Mouse (Mus musculus) embryo, embryonic 9.5 days (tissue): ENCODE measurements around the gene Tnrc18.
A peak's percentile ranks its signal among the peaks of the same experiment; 100 is the strongest.

Experiments used
- DNase-seq: peaks from one replicate; pipeline ENCODE4 v3.0.0-alpha.2; 2017; ENCODE audit errors: extremely low spot score

The Tnrc18 gene

GRCm38 (mm10) chr5:142723520-142724133 is 93.8 kb downstream of the Tnrc18 start:
- DNase-seq: peak; percentile 74

- no peak for DNase-seq
Observed at GRCm38 (mm10) chr5:142719897-142720296, 97.6 kb downstream of the Tnrc18 start.

- no peak for DNase-seq
Observed at GRCm38 (mm10) chr5:142718486-142718885, 99.0 kb downstream of the Tnrc18 start.

GRCm38 (mm10) chr5:142718037-142718436 is 99.4 kb downstream of the Tnrc18 start:
- peak; percentile 81 for DNase-seq

- no peak for DNase-seq
Observed at GRCm38 (mm10) chr5:142716056-142716455, 101.4 kb downstream of the Tnrc18 start.

GRCm38 (mm10) chr5:142715059-142715458 is 102.4 kb downstream of the Tnrc18 start:
- no peak for DNase-seq

DNA sequence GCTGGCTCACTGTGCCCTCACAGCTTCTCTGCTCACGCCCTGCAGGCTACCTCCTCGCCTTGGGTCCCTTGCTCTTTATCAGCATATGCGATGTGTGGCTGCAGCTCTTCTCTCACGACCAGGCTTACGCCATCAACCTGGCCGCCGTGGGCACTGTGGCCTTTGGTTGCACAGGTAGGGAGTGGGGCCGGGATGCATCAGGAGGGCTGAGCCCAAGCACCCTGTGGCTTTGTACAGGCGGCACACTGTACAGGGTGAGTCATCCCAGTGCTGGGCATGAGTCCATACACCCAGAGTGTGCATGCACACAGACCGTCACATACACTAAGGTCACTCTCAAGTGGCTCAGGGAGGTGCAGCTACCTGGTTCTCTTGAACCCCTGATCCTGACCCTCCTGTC is 103.5 kb downstream of the Tnrc18 start:
- no peak for DNase-seq

GRCm38 (mm10) chr5:142712373-142712772 is 105.1 kb downstream of the Tnrc18 start:
- no peak for DNase-seq

- DNase-seq: no peak
Observed at GRCm38 (mm10) chr5:142709436-142709835, 108.0 kb downstream of the Tnrc18 start.

GRCm38 (mm10) chr5:142707709-142708108 is 109.8 kb downstream of the Tnrc18 start:
- no peak for DNase-seq

GRCm38 (mm10) chr5:142703569-142703968 is 113.9 kb downstream of the Tnrc18 start:
- DNase-seq: no peak

DNA sequence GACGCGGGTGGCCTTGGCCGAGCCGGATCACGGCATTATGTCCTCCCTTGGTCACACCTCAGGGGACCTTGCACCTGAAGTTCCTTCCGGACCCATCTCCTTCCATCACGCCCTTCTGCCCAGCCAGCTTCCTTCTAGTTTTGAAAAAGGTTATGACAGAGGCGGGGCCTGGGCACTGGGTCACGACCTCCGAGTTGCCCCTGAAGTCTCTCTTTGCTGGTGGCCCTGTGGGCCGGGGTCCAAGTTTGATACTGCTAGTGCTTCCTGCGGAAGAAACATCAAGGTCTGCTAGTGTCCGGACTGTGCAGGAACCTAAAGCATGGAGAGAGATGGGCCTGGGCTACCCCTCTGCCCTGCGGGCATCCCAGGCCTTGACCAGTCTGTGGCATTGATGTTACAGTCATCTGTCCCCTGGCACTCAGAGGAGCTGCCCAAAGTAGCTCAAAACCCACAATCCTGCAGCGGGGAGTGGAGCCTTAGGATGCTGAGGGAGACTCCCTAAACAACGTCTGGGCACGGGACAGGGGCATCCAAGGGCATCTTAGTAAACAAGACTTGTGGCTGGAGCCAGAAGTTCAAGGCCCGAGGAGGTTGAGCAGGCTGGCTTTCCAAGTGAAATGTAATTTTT is 114.8 kb downstream of the Tnrc18 start:
- DNase-seq: no peak

DNA sequence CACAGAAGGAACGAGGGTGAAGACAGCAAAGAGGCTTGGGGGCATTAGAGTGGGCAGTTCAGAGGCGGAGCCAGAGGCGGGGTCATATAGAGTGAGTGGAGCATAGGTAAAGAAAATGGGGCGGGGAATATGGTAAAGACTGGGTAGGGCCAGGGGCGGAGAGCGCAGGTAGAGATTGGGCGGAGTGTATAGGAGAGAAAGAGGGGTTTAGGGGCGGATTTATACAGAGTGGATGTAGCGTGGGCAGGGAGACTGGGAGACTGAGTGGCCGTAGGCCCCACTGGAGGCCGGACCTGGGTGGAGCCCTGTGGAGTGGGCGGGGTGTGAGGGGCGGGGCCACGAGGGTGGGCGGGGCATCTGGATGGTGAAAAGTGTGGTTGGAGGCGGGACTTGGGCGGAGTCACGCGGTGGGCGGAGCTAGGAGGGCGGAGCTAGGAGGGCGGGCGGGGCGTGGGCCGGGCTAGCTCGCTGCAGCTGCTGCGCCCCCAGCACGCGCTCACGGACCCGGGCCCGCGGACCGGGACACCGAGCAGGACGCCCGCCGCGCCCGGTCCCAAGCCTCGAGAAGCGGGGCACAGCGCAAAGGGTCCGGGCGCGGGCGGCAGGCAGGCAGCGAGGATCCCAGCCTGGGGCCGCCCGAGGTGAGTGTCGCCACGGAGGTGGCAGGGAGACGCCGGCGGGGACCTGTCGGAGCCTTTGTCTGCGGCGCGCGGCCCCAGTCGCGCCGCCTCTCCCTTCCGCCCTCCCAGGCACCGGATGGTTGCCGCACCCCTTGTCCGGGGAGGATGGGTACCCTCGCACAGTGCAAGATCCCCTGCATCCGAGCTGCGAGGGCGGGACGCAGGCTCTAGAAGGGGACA is 115.6 kb downstream of the Tnrc18 start:
- DNase-seq: peak; percentile 86

GRCm38 (mm10) chr5:142700842-142701589 is 116.4 kb downstream of the Tnrc18 start:
- no peak for DNase-seq

DNA sequence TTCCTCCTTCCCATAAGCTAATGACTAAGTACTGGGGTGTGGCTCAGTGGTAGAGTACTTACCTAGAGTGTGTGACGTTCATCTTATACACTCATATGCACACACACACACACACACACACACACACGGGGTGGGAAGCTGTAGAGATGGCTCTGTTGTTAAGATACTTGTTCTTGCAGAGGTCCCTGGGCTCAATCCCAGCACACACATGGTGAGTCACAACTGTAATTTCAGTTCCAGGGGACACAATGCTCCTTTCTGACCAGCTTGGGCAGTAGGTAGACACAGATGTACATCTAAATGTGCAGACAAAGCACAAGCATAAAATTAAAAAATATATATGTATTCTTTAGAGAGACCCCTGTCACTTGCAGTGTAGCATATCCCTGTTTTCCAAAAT is 119.7 kb downstream of the Tnrc18 start:
- DNase-seq: no peak

DNA sequence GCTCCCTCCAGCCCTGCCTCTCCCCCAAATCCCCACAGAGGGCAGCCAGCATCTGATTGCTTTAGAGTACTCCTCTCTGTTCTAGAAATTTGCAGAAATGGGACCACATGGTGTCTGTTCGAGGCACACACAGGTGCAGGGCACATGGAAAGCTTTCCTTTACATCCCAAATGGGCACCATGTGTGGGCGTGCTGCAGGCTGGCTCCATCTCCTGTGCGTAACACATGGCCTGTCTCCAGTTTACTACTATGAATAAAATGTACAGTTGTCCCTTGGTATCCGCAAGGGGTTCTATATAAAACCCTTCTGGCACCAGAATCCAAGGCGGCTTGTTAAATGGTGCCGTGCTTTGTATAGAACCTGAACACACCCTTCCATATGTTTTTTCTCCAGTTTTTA is 120.6 kb downstream of the Tnrc18 start:
- DNase-seq: no peak

DNA sequence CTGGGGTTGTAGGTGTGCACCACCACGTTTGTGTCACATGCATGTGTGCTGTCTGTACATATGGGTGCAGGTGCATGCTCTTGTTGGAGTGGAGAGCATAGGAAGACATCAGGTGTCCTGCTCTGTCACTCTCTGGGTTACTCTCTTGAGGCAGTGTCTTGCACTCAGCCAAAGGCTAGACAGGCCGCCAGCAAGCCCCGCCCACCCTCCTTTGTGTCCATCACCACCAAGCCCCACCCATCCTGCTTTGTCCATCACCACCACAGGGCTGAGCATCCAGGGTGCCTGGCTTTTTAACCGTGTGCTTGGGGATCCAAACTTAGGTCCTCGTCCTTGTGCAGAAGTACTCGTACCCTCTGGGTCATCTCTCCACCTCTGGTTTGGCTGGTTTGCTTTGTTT is 121.2 kb downstream of the Tnrc18 start:
- DNase-seq: no peak

- peak; percentile 71 for DNase-seq
Observed at GRCm38 (mm10) chr5:142694627-142695340, 122.7 kb downstream of the Tnrc18 start.

DNA sequence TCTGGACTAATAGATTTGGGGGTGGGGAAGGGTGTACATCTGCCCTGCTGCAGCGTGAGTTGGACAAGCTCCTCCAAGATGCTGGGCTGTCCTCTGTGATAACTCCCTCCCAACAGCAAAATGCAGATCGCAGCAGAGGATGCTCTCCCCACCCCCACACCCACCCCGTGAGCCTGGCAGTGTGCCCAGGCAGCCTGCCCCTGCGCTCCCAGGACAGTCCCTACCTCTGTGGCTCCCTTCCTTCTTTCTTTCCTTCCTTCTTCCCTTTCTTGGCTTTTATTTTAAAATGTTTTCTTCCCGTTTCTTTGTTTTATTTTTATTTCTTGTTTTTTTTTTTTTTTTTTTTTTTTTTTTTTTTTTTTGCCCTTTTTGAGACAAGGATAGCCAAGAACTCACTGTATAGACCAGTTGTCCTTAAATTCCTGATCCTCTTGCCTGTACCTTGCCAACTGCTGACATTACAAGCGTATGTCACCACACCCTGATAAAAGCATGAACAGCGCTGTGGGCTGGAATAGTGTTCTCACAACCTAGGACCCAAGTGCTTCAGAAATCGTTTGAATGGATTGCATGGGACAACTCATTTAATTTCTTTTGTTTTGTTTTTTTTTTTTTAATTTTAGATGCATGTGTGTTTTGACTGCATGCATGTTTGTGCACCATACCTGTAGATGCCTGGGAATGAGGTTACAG is 123.6 kb downstream of the Tnrc18 start:
- no peak for DNase-seq

DNA sequence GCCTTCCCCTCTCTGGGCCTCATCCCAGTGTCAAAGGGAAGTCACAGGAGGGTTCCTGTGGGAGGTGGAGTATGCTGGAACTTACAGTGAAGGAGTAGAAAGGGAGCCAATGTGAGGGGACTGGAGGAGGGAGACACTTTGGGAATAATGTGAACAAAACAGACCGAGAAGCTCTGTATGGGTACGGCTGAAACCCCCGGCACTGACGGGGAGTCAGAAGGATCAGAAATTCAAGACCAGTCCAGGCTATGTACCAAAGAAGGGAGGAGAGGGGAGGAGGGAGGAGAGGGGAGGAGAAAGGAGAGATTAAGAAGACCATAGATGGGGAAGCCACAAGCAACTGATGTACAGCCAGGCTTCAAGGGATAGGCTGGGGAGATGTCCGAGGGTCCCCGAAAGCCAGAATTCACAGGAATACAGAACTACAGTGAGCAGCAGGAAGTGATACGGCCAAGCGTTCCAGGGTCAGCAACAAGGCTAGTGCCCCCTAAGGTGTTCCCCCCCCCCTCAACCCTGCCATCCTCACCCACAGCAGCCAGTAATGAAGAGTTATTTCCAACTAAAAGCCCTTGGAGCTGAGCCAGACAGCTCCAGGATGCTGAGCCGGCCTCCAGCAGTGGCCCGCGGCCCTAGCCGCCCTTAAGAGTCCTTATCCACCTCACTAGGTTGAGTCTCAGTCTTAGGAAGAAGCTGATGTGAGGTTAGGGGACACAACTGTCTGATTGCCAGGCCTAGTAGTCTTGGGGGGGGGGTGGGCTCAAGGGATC is 124.3 kb downstream of the Tnrc18 start:
- DNase-seq: no peak
